Mouse (Mus musculus): ENCODE data around the gene Znrf1.

Znrf1 gene

GRCm38 (mm10) chr8:111597310-111597709 lies 61.4 kb downstream of the Znrf1 start:
- DNase-seq (ENCODE audit: low spot score in 2 of 2) = no peak

GRCm38 (mm10) chr8:111599707-111600444 lies 64.0 kb downstream of the Znrf1 start:
- DNase-seq (ENCODE audit: low spot score in 2 of 2) = no peak

- no peak for DNase-seq (ENCODE audit: low spot score in 2 of 2)
Observed at GRCm38 (mm10) chr8:111602050-111602449, 66.2 kb downstream of the Znrf1 start.

- no peak for DNase-seq (ENCODE audit: low spot score in 2 of 2)
Observed at GRCm38 (mm10) chr8:111604986-111605385, 69.1 kb downstream of the Znrf1 start.

- DNase-seq (ENCODE audit: low spot score in 2 of 2) = no peak
Observed at GRCm38 (mm10) chr8:111606961-111607360, 71.1 kb downstream of the Znrf1 start.

GRCm38 (mm10) chr8:111607414-111607813 lies 71.5 kb downstream of the Znrf1 start:
- no peak for DNase-seq (ENCODE audit: low spot score in 2 of 2)

- no peak for DNase-seq (ENCODE audit: low spot score in 2 of 2)
Observed at GRCm38 (mm10) chr8:111613181-111613580, 77.3 kb downstream of the Znrf1 start.

- no peak for DNase-seq (ENCODE audit: low spot score in 2 of 2)
Observed at GRCm38 (mm10) chr8:111614786-111615701, 79.1 kb downstream of the Znrf1 start.

- DNase-seq (ENCODE audit: low spot score in 2 of 2) = no peak
Observed at GRCm38 (mm10) chr8:111617812-111618211, 81.9 kb downstream of the Znrf1 start.

- no peak for DNase-seq (ENCODE audit: low spot score in 2 of 2)
Observed at GRCm38 (mm10) chr8:111618273-111618672, 82.4 kb downstream of the Znrf1 start.

GRCm38 (mm10) chr8:111619936-111620335 lies 84.0 kb downstream of the Znrf1 start:
- no peak for DNase-seq (ENCODE audit: low spot score in 2 of 2)

- no peak for DNase-seq (ENCODE audit: low spot score in 2 of 2)
Observed at GRCm38 (mm10) chr8:111622104-111622503, 86.2 kb downstream of the Znrf1 start.

- DNase-seq (ENCODE audit: low spot score in 2 of 2) = no peak
Observed at GRCm38 (mm10) chr8:111622553-111622952, 86.7 kb downstream of the Znrf1 start.

GRCm38 (mm10) chr8:111624081-111624852 lies 88.4 kb downstream of the Znrf1 start:
- no peak for DNase-seq (ENCODE audit: low spot score in 2 of 2)

- DNase-seq (ENCODE audit: low spot score in 2 of 2) = no peak
Observed at GRCm38 (mm10) chr8:111624853-111625221, 88.9 kb downstream of the Znrf1 start.

GRCm38 (mm10) chr8:111625694-111626527 lies 90.0 kb downstream of the Znrf1 start:
- DNase-seq (ENCODE audit: low spot score in 2 of 2) = peak; percentile 58 to 64

- DNase-seq (ENCODE audit: low spot score in 2 of 2) = no peak
Observed at GRCm38 (mm10) chr8:111626528-111626820, 90.6 kb downstream of the Znrf1 start.

- DNase-seq (ENCODE audit: low spot score in 2 of 2) = no peak
Observed at GRCm38 (mm10) chr8:111626933-111627332, 91.0 kb downstream of the Znrf1 start.

GRCm38 (mm10) chr8:111627923-111628322 lies 92.0 kb downstream of the Znrf1 start:
- no peak for DNase-seq (ENCODE audit: low spot score in 2 of 2)

- no peak for DNase-seq (ENCODE audit: low spot score in 2 of 2)
Observed at GRCm38 (mm10) chr8:111628401-111628800, 92.5 kb downstream of the Znrf1 start.

- no peak for DNase-seq (ENCODE audit: low spot score in 2 of 2)
Observed at GRCm38 (mm10) chr8:111628894-111629501, 93.1 kb downstream of the Znrf1 start.
